Mouse (Mus musculus) thymus, postnatal 25 days (tissue): ENCODE measurements around the gene Stxbp3.
"Not testable (repeated sequence)": the region's sequence is repeated elsewhere in the genome, so short reads cannot be mapped to it uniquely, and the experiment has no call there.

Experiments
- DNase-seq: peaks from one replicate; pipeline ENCODE4 v3.0.0; 2022

The Stxbp3 gene

GRCm38 (mm10) chr3:108856386-108857123 lies 16.2 kb upstream of the Stxbp3 start:
- DNase-seq = peak; percentile 65

GRCm38 (mm10) chr3:108855864-108856263 lies 15.5 kb upstream of the Stxbp3 start:
- no peak for DNase-seq

DNA sequence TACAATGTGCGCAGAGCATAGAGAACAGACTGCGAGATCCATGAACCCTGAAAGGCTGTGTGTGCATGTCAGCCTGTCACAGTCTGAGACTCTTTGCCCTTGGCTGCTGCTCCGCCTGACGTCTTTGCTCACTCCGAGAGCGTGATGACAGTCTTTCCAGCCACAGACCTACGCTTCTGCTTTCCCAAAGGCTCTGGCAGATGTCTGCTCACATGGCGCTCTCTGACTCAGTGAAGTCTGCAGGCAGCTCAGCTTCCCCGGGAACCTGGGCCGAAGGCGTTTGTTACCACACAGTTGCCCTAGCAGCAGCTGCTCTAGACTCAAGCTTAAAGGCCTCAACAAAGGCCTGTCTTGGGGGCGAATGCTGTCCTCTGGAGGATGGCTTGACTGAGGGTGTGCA lies 15.0 kb upstream of the Stxbp3 start:
- no peak for DNase-seq

DNA sequence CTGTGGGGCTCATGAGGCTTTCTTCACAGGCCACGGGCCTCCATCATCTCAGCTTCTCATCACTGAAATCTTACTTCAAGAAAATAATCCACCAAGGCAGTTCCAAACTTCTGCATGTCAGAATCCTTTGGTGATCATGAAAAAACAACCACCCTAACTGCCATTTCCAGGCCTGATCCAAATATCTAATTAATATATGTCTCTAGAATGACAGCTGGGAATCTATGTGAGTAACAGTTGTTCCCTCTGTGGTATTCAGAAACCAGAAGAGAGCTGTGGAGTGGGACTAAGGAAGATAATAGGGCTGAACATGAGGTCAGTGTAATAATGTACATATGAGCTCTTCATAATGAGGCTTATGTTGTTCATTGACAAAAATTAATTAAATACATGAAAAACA lies 12.9 kb upstream of the Stxbp3 start:
- no peak for DNase-seq

GRCm38 (mm10) chr3:108851996-108852697 lies 11.8 kb upstream of the Stxbp3 start:
- DNase-seq = peak; percentile 12

GRCm38 (mm10) chr3:108851554-108851953 lies 11.2 kb upstream of the Stxbp3 start:
- no peak for DNase-seq

- no peak for DNase-seq
Measured at GRCm38 (mm10) chr3:108851075-108851474, 10.7 kb upstream of the Stxbp3 start.

- peak; percentile 18 for DNase-seq
Measured at GRCm38 (mm10) chr3:108850506-108850905, 10.2 kb upstream of the Stxbp3 start.

GRCm38 (mm10) chr3:108846616-108847015 lies 6.3 kb upstream of the Stxbp3 start:
- DNase-seq = no peak

DNA sequence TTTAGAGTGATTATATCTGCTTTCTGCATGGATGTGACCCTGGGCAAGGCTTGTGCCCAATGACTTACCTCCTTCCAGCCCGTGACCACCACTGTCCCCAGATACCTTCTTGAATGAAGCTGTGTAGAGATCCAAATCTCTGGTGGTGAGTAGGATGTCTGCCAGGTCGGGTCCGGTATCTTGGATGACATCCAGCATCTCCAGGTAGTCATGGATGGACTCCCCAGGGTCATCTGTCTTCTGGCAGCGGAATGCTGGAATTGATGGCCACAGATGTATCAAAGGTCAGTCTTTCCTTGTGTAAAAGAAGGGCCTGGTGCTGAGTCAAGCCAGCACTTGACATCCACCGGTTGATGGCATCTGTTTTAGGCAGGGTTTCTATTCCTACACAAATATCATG lies 4.2 kb upstream of the Stxbp3 start:
- no peak for DNase-seq

DNA sequence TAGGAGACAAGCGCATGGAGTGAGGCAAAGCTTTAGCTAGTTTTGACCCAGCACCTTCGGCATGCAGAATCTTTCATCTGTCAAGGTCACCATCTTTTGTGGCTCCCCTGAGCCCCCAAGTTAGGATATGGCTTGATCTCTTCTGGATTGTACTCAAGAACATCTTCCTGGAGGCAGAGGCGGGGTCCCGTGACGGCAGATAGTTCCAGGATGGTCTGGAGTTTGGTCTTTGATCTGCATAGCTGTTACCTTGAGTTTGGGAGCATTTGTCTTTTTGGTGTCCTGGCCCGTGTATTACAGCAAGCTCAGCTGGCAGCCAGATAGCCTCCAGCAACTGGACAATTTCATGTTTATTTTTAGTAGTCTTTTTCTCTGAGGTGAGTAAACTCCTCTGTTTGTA lies 3.7 kb upstream of the Stxbp3 start:
- DNase-seq = no peak

GRCm38 (mm10) chr3:108840716-108841054 lies 359 bp upstream of the Stxbp3 start:
- DNase-seq = no peak

- DNase-seq = no peak
Measured at GRCm38 (mm10) chr3:108839647-108839999, 703 bp downstream of the Stxbp3 start.

- no peak for DNase-seq
Measured at GRCm38 (mm10) chr3:108838980-108839379, 1.3 kb downstream of the Stxbp3 start.

GRCm38 (mm10) chr3:108836931-108837330 lies 3.4 kb downstream of the Stxbp3 start:
- DNase-seq = no peak

DNA sequence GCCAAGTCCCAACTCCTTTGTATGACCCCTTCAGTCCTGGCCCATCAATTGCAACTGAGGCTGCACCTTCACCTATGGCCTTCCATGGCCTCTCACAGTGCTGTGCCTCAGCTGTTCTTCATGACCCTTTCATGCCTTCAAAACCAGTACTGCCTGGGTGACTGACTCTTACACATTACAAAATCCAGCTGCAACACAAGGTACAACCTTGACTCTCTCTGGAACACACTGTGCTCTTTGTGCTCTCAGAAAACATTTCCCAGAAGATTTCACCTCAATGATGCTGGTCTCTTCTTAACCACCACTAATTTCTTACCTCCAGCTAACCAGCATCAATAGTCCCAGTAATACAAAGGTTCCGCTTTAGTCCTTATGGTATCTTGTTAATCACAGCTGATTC lies 6.6 kb downstream of the Stxbp3 start:
- not testable (repeated sequence) for DNase-seq

- no peak for DNase-seq
Measured at GRCm38 (mm10) chr3:108831750-108832149, 8.6 kb downstream of the Stxbp3 start.

DNA sequence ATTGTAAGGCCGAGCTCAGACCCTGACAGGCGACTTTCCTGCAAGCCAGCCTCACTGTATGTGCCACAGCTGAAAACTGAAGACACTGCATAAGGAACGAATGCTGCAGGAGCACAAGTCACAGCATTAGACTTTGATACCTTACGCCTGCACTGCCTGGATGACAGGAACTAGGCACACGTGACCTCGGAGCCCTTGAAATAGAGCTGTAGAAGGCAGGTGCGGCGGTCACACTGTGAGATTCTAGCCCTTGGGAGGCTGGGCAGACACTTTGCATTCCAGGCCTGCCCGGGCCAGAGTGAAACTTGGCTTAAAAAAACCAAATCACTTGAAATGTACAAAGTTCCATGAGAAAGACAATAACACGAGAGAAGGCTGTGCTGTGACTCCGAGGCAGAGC lies 9.8 kb downstream of the Stxbp3 start:
- DNase-seq = peak; percentile 26

DNA sequence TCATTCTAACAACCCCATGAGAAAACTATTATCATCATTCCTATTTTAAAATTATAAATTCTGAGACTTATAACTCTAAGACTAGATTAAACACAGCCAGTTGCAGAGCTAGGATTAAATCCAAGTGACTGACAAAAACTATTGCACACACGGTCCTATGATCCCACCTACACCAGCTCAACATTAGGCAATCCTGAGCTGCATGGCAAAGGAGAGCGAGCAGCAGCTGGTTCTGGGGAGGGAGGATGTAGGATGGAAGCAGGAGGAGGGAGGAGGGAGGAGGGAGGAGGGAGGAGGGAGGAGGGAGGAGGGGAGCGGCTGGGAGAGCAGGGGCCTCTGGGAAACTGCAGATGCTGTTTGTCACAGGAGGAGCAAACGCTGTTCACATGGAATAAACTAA lies 24.7 kb downstream of the Stxbp3 start:
- DNase-seq = no peak

GRCm38 (mm10) chr3:108810747-108811263 lies 29.5 kb downstream of the Stxbp3 start:
- no peak for DNase-seq

DNA sequence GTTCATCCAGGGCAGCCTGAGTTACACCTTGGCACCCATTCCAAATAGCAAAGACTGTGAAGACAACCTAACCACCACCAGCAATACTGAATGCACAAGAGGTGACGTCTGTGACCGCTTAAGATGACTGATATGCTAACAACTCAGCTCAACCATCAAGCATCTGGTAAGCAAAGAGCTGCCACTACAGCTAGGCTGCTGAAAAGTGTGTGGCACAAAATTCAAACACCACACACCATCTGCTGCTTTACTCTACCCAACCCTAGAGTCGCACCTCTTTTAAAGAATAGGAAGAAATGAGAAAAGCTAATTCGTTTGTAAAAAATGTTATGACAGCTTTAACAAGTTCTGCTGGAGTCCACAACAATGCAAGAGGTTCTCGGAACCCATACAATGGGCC lies 34.7 kb downstream of the Stxbp3 start:
- DNase-seq = no peak

GRCm38 (mm10) chr3:108798375-108798774 lies 42.0 kb downstream of the Stxbp3 start:
- no peak for DNase-seq

DNA sequence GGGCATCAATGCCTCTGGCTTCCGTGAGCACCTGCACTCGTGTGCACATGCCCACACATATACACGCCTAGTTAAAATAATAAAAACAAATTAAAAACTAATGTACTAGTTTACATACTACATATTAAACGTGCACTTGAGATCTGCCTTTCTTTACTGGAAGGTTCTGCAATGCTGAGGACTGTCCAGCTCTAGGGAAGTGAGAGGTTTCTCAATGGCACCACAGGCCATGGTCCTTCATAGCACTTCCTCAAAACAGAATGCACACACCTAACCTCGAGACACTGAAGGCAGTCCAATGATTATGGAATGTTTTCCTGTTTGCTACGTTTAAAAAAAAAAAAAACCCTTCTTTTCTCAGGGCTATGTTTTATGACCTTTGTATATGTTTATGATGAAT lies 42.6 kb downstream of the Stxbp3 start:
- DNase-seq = no peak

- peak; percentile 5 for DNase-seq
Measured at GRCm38 (mm10) chr3:108796386-108796785, 43.9 kb downstream of the Stxbp3 start.
